Mouse (Mus musculus): ENCODE results near the gene Ripor1. TPM values are rescaled to one million over a fixed set of nuclear protein-coding genes. Genes with fewer than 3 reads are reported as not detected.

Ripor1 gene
- total RNA-seq, 1 experiment from 2014 or later: 6.2 TPM

- peak; percentile 78 for ATAC-seq (ENCODE audit: extremely low read depth, insufficient number of reproducible peaks, low FRiP score, poor library complexity, severe bottlenecking)
These were observed 18.1 kb downstream of the Ripor1 start for GRCm38 (mm10) chr8:105623118-105623517.

- no peak for ATAC-seq (ENCODE audit: extremely low read depth, insufficient number of reproducible peaks, low FRiP score, poor library complexity, severe bottlenecking)
These were observed 18.7 kb downstream of the Ripor1 start for GRCm38 (mm10) chr8:105623679-105624245.

GRCm38 (mm10) chr8:105624401-105624800, 19.3 kb downstream of the Ripor1 start:
- ATAC-seq (ENCODE audit: extremely low read depth, insufficient number of reproducible peaks, low FRiP score, poor library complexity, severe bottlenecking): no peak

GRCm38 (mm10) chr8:105624831-105625230, 19.8 kb downstream of the Ripor1 start:
- ATAC-seq (ENCODE audit: extremely low read depth, insufficient number of reproducible peaks, low FRiP score, poor library complexity, severe bottlenecking): no peak

GRCm38 (mm10) chr8:105626086-105626485, 21.0 kb downstream of the Ripor1 start:
- ATAC-seq (ENCODE audit: extremely low read depth, insufficient number of reproducible peaks, low FRiP score, poor library complexity, severe bottlenecking): no peak

GRCm38 (mm10) chr8:105629337-105629736, 24.3 kb downstream of the Ripor1 start:
- ATAC-seq (ENCODE audit: extremely low read depth, insufficient number of reproducible peaks, low FRiP score, poor library complexity, severe bottlenecking): no peak

- ATAC-seq (ENCODE audit: extremely low read depth, insufficient number of reproducible peaks, low FRiP score, poor library complexity, severe bottlenecking): no peak
These were observed 29.9 kb downstream of the Ripor1 start for GRCm38 (mm10) chr8:105634771-105635458.

GRCm38 (mm10) chr8:105635481-105635880, 30.4 kb downstream of the Ripor1 start:
- ATAC-seq (ENCODE audit: extremely low read depth, insufficient number of reproducible peaks, low FRiP score, poor library complexity, severe bottlenecking): no peak

GRCm38 (mm10) chr8:105636018-105636962, 31.2 kb downstream of the Ripor1 start, which contains the start of gene Ctcf:
Gene Ctcf, plus strand, starts transcription at chr8:105636568.
- peak; percentile 68 for ATAC-seq (ENCODE audit: extremely low read depth, insufficient number of reproducible peaks, low FRiP score, poor library complexity, severe bottlenecking)

- 0 out of 2 replicates have a peak, but pooled peaks have one; percentile 2 for ATAC-seq (ENCODE audit: extremely low read depth, insufficient number of reproducible peaks, low FRiP score, poor library complexity, severe bottlenecking)
These were observed 32.0 kb downstream of the Ripor1 start, which contains the start of gene Agrp for GRCm38 (mm10) chr8:105636963-105637510. Gene Agrp, minus strand, starts transcription at chr8:105637393.

- ATAC-seq (ENCODE audit: extremely low read depth, insufficient number of reproducible peaks, low FRiP score, poor library complexity, severe bottlenecking): no peak
These were observed 32.6 kb downstream of the Ripor1 start for GRCm38 (mm10) chr8:105637601-105638041.

GRCm38 (mm10) chr8:105638510-105638909, 33.5 kb downstream of the Ripor1 start:
- ATAC-seq (ENCODE audit: extremely low read depth, insufficient number of reproducible peaks, low FRiP score, poor library complexity, severe bottlenecking): no peak

GRCm38 (mm10) chr8:105639835-105640234, 34.8 kb downstream of the Ripor1 start:
- ATAC-seq (ENCODE audit: extremely low read depth, insufficient number of reproducible peaks, low FRiP score, poor library complexity, severe bottlenecking): no peak

GRCm38 (mm10) chr8:105640511-105640910, 35.5 kb downstream of the Ripor1 start:
- ATAC-seq (ENCODE audit: extremely low read depth, insufficient number of reproducible peaks, low FRiP score, poor library complexity, severe bottlenecking): no peak

GRCm38 (mm10) chr8:105645205-105645604, 40.1 kb downstream of the Ripor1 start:
- ATAC-seq (ENCODE audit: extremely low read depth, insufficient number of reproducible peaks, low FRiP score, poor library complexity, severe bottlenecking): no peak

GRCm38 (mm10) chr8:105648929-105649328, 43.9 kb downstream of the Ripor1 start:
- ATAC-seq (ENCODE audit: extremely low read depth, insufficient number of reproducible peaks, low FRiP score, poor library complexity, severe bottlenecking): no peak

GRCm38 (mm10) chr8:105657641-105658040, 52.6 kb downstream of the Ripor1 start:
- no peak for ATAC-seq (ENCODE audit: extremely low read depth, insufficient number of reproducible peaks, low FRiP score, poor library complexity, severe bottlenecking)

GRCm38 (mm10) chr8:105661167-105661566, 56.1 kb downstream of the Ripor1 start:
- ATAC-seq (ENCODE audit: extremely low read depth, insufficient number of reproducible peaks, low FRiP score, poor library complexity, severe bottlenecking): peak; percentile 74; the same call in 1 of the 2 replicates
